Mouse (Mus musculus) heart, postnatal 0 days (tissue): ENCODE measurements around the gene Sdhb. TPM values are rescaled to one million over a fixed set of nuclear protein-coding genes. Genes with fewer than 3 reads are reported as not detected.

Source experiments
- ATAC-seq: fragments of 200-750 bp; cut with Nextera tagmentation; 2 replicates; pipeline ENCODE4 v1.8.0; 2017; ENCODE audit warnings: low read depth, moderate number of reproducible peaks, moderate library complexity; ENCODE audit not compliant: insufficient read depth
- DNase-seq: peaks from one replicate; pipeline ENCODE4 v3.0.0-alpha.2; 2016; ENCODE audit warnings: low spot score
- H3K27ac ChIP-seq: fragments of 300-500 bp; sonication (generic); 2 replicates; pipeline ENCODE4 v1.5.1; 2014; ENCODE audit warnings: low read depth, mild to moderate bottlenecking
- H3K27me3 ChIP-seq: fragments of 300-500 bp; sonication (generic); 2 replicates; pipeline ENCODE4 v1.6.1; 2014; ENCODE audit warnings: low read length, mixed read lengths; ENCODE audit not compliant: control insufficient read depth, insufficient read depth
- H3K36me3 ChIP-seq: fragments of 300-500 bp; sonication (generic); replicated peaks from 2 replicates; pipeline ENCODE4 v1.6.1; 2014; ENCODE audit warnings: low read length, mixed read lengths; ENCODE audit not compliant: control insufficient read depth, insufficient read depth
- H3K4me1 ChIP-seq: fragments of 300-500 bp; sonication (generic); 2 replicates; pipeline ENCODE4 v1.6.1; 2014; ENCODE audit warnings: antibody characterized with exemption; ENCODE audit not compliant: control insufficient read depth, insufficient read depth
- H3K4me2 ChIP-seq: fragments of 300-500 bp; sonication (generic); 2 replicates; pipeline ENCODE4 v1.6.1; 2014; ENCODE audit warnings: low read depth, mild to moderate bottlenecking, low read length, moderate library complexity
- H3K4me3 ChIP-seq: fragments of 300-500 bp; sonication (generic); 2 replicates; pipeline ENCODE4 v1.5.1; 2014; ENCODE audit warnings: low read depth, low read length
- H3K9ac ChIP-seq: fragments of 300-500 bp; sonication (generic); replicated peaks from 2 replicates; pipeline ENCODE4 v1.6.1; 2014; ENCODE audit warnings: low read depth, low read length, mixed read lengths
- H3K9me3 ChIP-seq: fragments of 300-500 bp; sonication (generic); replicated peaks from 2 replicates; pipeline ENCODE4 v1.6.1; 2016; ENCODE audit warnings: low read length; ENCODE audit not compliant: control insufficient read depth
- CTCF ChIP-seq: IDR thresholded peaks from 2 replicates; pipeline ENCODE4 v1.5.1; 2016; ENCODE audit warnings: antibody characterized with exemption, control low read depth, low read depth
- EP300 ChIP-seq: IDR thresholded peaks from 2 replicates; pipeline ENCODE4 v1.6.1; 2016; ENCODE audit warnings: antibody characterized with exemption, low read depth
- WGBS: fragments of 180-500 bp; shearing (Covaris S2); extraction: QIAGEN DNeasy Blood & Tissue Kit; methylation state at CpG from one replicate; pipeline ENCODE4 v1.1.7; 2014; 5-methylcytosine and 5-hydroxymethylcytosine counted together
- polyA plus RNA-seq: library from polyadenylated mRNA; unstranded; fragments of >200 nt; fragmentation: Nextera tagmentation; extraction: Ambion mirVana; gene quantifications from 2 replicates; pipeline ENCODE4 v1.2.1, GENCODE M21; 2015
- total RNA-seq: library from RNA; depleted of rRNA; stranded (reverse); fragments of >200 nt; gene quantifications from 2 replicates; pipeline ENCODE4 v1.2.3, GENCODE M21; 2014; ENCODE audit warnings: low replicate concordance

Sdhb gene
- total and polyA plus RNA-seq, 2 experiments from 2014 or later: 947 to 1,828 TPM

- DNase-seq: no peak
- 22% methylated on average over 7 of the region's 7 CpGs for WGBS
- H3K27ac ChIP-seq: 0 out of 2 replicates have a peak overlapping the region, but pooled peaks have one; percentile 25
Observed at GRCm38 (mm10) chr4:140987476-140987875, 26.5 kb downstream of the Sdhb start.

DNA sequence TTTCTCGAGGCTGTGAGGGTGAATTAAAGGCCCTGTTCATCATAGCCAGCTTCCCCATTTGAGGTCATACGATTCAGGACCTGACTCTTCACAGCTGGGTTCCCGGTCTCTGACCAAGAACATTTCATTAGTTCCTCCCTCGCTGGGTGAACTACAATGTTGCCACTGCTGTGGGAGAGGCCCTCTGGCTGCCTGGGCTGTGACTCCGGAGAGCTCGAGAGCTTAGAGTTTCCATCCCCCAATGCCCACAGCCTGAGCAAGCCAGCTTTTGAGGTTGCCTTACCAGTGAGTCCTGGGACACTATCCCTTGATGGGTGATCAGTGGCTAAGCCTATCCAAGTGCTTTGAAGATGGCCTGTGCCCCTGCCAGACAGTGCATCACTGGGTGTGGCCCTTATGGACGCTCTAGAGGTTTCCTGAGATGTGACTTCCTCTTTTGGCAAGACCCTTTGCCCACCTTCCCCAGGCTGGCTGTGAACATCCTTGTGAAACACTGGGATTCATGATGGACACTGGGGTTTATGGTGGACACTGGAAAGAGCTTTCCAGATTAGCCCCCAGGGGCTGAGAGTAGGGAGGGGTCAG is 27.8 kb downstream of the Sdhb start:
- Histone ChIP-seq H3K9ac (no peak overlapping the region), H3K4me1 (peaks cover 6% of the 10 kb centered on the region), H3K27me3 (no peaks in the 10 kb centered on the region), H3K36me3 (peaks cover 13% of the 10 kb centered on the region; the same call in 1 of the 2 replicates), H3K4me2 (no peak overlapping the region), H3K4me3 (no peak overlapping the region), H3K27ac (no peak overlapping the region), H3K9me3 (no peaks in the 10 kb centered on the region)
- TF ChIP-seq EP300: no peak
- TF ChIP-seq CTCF: no peak
- ATAC-seq: no peak
- DNase-seq: no peak
- WGBS: 67% methylated on average over 7 of the region's 7 CpGs

More at GRCm38 (mm10) chr4:140987476-140987875, 26.5 kb downstream of the Sdhb start:
- TF ChIP-seq CTCF (no peak), EP300 (no peak)
- H3K4me2 ChIP-seq: peak overlapping the region; percentile 78
- H3K9me3 ChIP-seq: no peaks in the 10 kb centered on the region
- H3K4me1 ChIP-seq: peaks cover 12% of the 10 kb centered on the region
- peak overlapping the region; percentile 77 for H3K4me3 ChIP-seq
- peak overlapping the region; percentile 73 for H3K9ac ChIP-seq
- peaks cover 2% of the 10 kb centered on the region; the same call in 1 of the 2 replicates for H3K36me3 ChIP-seq
- ATAC-seq: no peak
- no peaks in the 10 kb centered on the region for H3K27me3 ChIP-seq

- Histone ChIP-seq H3K9ac (no peak overlapping the region), H3K27me3 (no peaks in the 10 kb centered on the region), H3K4me2 (no peak overlapping the region), H3K27ac (no peak overlapping the region), H3K9me3 (no peaks in the 10 kb centered on the region), H3K4me3 (no peak overlapping the region), H3K36me3 (peaks cover 19% of the 10 kb centered on the region), H3K4me1 (peaks cover 6% of the 10 kb centered on the region)
- no peak for TF ChIP-seq CTCF
- no peak for TF ChIP-seq EP300
- WGBS: 83% methylated on average over 14 of the region's 14 CpGs
- ATAC-seq: no peak
- no peak for DNase-seq
Observed at GRCm38 (mm10) chr4:140989447-140989846, 28.4 kb downstream of the Sdhb start.

DNA sequence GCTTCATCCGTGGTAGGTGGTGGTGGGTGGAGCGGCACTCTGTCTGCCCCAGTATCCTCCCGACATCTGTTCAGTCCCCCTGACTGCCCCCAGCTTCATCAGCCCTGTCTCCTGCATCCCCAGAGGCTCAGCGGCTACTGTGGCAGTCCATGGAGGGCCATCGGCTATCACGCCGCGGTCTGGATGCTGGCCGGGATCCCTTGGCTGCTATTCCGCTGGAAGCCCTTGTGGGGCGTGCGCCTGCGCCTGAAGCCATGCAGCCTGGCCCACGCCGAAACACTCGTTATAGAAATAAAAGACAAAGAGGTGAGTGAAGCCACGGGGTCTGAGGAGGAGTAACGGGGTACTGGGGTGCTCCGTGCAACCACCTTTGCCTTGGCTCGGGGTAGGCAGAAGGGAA is 31.2 kb downstream of the Sdhb start:
- Histone ChIP-seq H3K27me3 (no peaks in the 10 kb centered on the region), H3K9me3 (no peaks in the 10 kb centered on the region), H3K4me1 (peaks cover 5% of the 10 kb centered on the region), H3K27ac (no peak overlapping the region), H3K9ac (no peak overlapping the region), H3K4me3 (no peak overlapping the region), H3K4me2 (no peak overlapping the region), H3K36me3 (peaks cover 45% of the 10 kb centered on the region)
- ATAC-seq (no peak), DNase-seq (no peak)
- WGBS: 80% methylated on average over 20 of the region's 20 CpGs
- TF ChIP-seq EP300: no peak
- no peak for TF ChIP-seq CTCF

GRCm38 (mm10) chr4:140993846-140994245 is 32.8 kb downstream of the Sdhb start:
- Histone ChIP-seq H3K4me2 (no peak overlapping the region), H3K4me3 (no peak overlapping the region), H3K27ac (no peak overlapping the region), H3K9ac (no peak overlapping the region), H3K36me3 (peaks cover 52% of the 10 kb centered on the region), H3K4me1 (no peaks in the 10 kb centered on the region), H3K9me3 (no peaks in the 10 kb centered on the region), H3K27me3 (no peaks in the 10 kb centered on the region)
- 67% methylated on average over 8 of the region's 8 CpGs for WGBS
- TF ChIP-seq CTCF: no peak
- no peak for TF ChIP-seq EP300
- ATAC-seq (no peak), DNase-seq (no peak)

- Histone ChIP-seq H3K27ac (no peak overlapping the region), H3K9ac (no peak overlapping the region), H3K4me1 (no peaks in the 10 kb centered on the region), H3K4me3 (no peak overlapping the region), H3K9me3 (no peaks in the 10 kb centered on the region), H3K27me3 (no peaks in the 10 kb centered on the region), H3K36me3 (peaks cover 72% of the 10 kb centered on the region), H3K4me2 (no peak overlapping the region)
- TF ChIP-seq CTCF: no peak
- no peak for TF ChIP-seq EP300
- DNase-seq (no peak), ATAC-seq (0 out of 2 replicates have a peak, but pooled peaks have one; percentile 9)
- 88% methylated on average over 8 of the region's 8 CpGs for WGBS
Observed at GRCm38 (mm10) chr4:140995811-140996210, 34.8 kb downstream of the Sdhb start.
